Mouse (Mus musculus) liver, embryonic 12.5 days (tissue): Measurements from ENCODE around the gene Olfr68. TPM values are rescaled to one million over a fixed set of nuclear protein-coding genes. Genes with fewer than 3 reads are reported as not detected.
"Not testable (repeated sequence)": the region's sequence is repeated elsewhere in the genome, so short reads cannot be mapped to it uniquely, and the experiment has no call there.

Source experiments
- ATAC-seq: fragments of 200-750 bp; cut with Nextera tagmentation; 2 replicates; pipeline ENCODE4 v1.8.0; 2017; ENCODE audit warnings: moderate number of reproducible peaks, mild to moderate bottlenecking, moderate library complexity
- H3K27ac ChIP-seq: fragments of 300-500 bp; sonication (generic); 2 replicates; pipeline ENCODE4 v1.5.1; 2016; ENCODE audit warnings: mild to moderate bottlenecking
- H3K27me3 ChIP-seq: fragments of 300-500 bp; sonication (generic); replicated peaks from 2 replicates; pipeline ENCODE4 v1.6.1; 2016; ENCODE audit warnings: mild to moderate bottlenecking, moderate library complexity
- H3K36me3 ChIP-seq: fragments of 300-500 bp; sonication (generic); 2 replicates; pipeline ENCODE4 v1.6.1; 2016; ENCODE audit warnings: mild to moderate bottlenecking, moderate library complexity
- H3K4me1 ChIP-seq: fragments of 300-500 bp; sonication (generic); 2 replicates; pipeline ENCODE4 v1.6.1; 2016
- H3K4me2 ChIP-seq: fragments of 300-500 bp; sonication (generic); 2 replicates; pipeline ENCODE4 v1.6.1; 2016; ENCODE audit warnings: mild to moderate bottlenecking, moderate library complexity
- H3K4me3 ChIP-seq: fragments of 300-500 bp; sonication (generic); 2 replicates; pipeline ENCODE4 v1.5.1; 2016; ENCODE audit warnings: mild to moderate bottlenecking, moderate library complexity
- H3K9ac ChIP-seq: fragments of 300-500 bp; sonication (generic); 2 replicates; pipeline ENCODE4 v1.6.1; 2016; ENCODE audit warnings: mild to moderate bottlenecking, moderate library complexity
- H3K9me3 ChIP-seq: fragments of 300-500 bp; sonication (generic); replicated peaks from 2 replicates; pipeline ENCODE4 v1.6.1; 2016; ENCODE audit warnings: mild to moderate bottlenecking, moderate library complexity
- whole genome bisulfite sequencing: fragments of 180-500 bp; shearing (Covaris S2); methylation state at CpG from one replicate; pipeline ENCODE4 v1.1.7; 2016; ENCODE audit not compliant: insufficient replicate concordance; 5-methylcytosine and 5-hydroxymethylcytosine counted together
- polyA plus RNA-seq: library from polyadenylated mRNA; unstranded; fragments of >200 nt; fragmentation: Nextera tagmentation; extraction: Ambion mirVana; gene quantifications from 2 replicates; pipeline ENCODE4 v1.2.1, GENCODE M21; 2016

Olfr68 gene
- polyA plus RNA-seq, 1 experiment from 2014 or later, result not detected

- H3K4me2 ChIP-seq, result peak overlapping the region; percentile 65
- ATAC-seq, result no peak
- peak overlapping the region; percentile 30 for H3K4me3 ChIP-seq
- 46% methylated on average over 1 of the region's 1 CpGs for WGBS
- no peaks in the 10 kb centered on the region for H3K36me3 ChIP-seq
- H3K27ac ChIP-seq, result peak overlapping the region; percentile 95
- peak overlapping the region; percentile 68 for H3K9ac ChIP-seq
- H3K27me3 ChIP-seq, result no peaks in the 10 kb centered on the region
- H3K4me1 ChIP-seq, result peaks cover 48% of the 10 kb centered on the region
- H3K9me3 ChIP-seq, result no peaks in the 10 kb centered on the region
These were observed 30.8 kb upstream of the Olfr68 start for GRCm38 (mm10) chr7:103810296-103810695.

GRCm38 (mm10) chr7:103809801-103810155, 30.3 kb upstream of the Olfr68 start:
- Histone ChIP-seq H3K27ac (peak overlapping the region; percentile 95), H3K36me3 (no peaks in the 10 kb centered on the region), H3K4me1 (peaks cover 44% of the 10 kb centered on the region), H3K9me3 (no peaks in the 10 kb centered on the region), H3K27me3 (no peaks in the 10 kb centered on the region), H3K4me3 (peak overlapping the region; percentile 30), H3K9ac (peak overlapping the region; percentile 68), H3K4me2 (peak overlapping the region; percentile 65)
- ATAC-seq, result no peak
- WGBS, result 20% methylated on average over 1 of the region's 1 CpGs

- Histone ChIP-seq H3K27me3 (no peaks in the 10 kb centered on the region), H3K36me3 (no peaks in the 10 kb centered on the region), H3K9me3 (no peaks in the 10 kb centered on the region), H3K4me3 (peak overlapping the region; percentile 30), H3K4me2 (peak overlapping the region; percentile 65), H3K9ac (peak overlapping the region; percentile 68), H3K27ac (peak overlapping the region; percentile 95), H3K4me1 (peaks cover 44% of the 10 kb centered on the region)
- no peak for ATAC-seq
- WGBS, result 6% methylated on average over 5 of the region's 5 CpGs
These were observed 29.7 kb upstream of the Olfr68 start for GRCm38 (mm10) chr7:103808971-103809800.

- WGBS, result 44% methylated on average over 2 of the region's 2 CpGs
- H3K36me3 ChIP-seq, ATAC-seq, H3K27me3 ChIP-seq, H3K9me3 ChIP-seq, H3K4me3 ChIP-seq: not testable (repeated sequence)
- H3K27ac ChIP-seq, result peak overlapping the region; percentile 89
- peaks cover 41% of the 10 kb centered on the region for H3K4me1 ChIP-seq
- peak overlapping the region; percentile 36 for H3K4me2 ChIP-seq
- H3K9ac ChIP-seq, result peak overlapping the region; percentile 63
These were observed 28.6 kb upstream of the Olfr68 start for GRCm38 (mm10) chr7:103808120-103808519.

GRCm38 (mm10) chr7:103806856-103807255, 27.4 kb upstream of the Olfr68 start:
- H3K4me2 ChIP-seq, result no peak overlapping the region
- no peaks in the 10 kb centered on the region for H3K27me3 ChIP-seq
- WGBS, result 55% methylated on average over 1 of the region's 1 CpGs
- H3K9me3 ChIP-seq, result no peaks in the 10 kb centered on the region
- peak overlapping the region; percentile 75 for H3K27ac ChIP-seq
- H3K36me3 ChIP-seq, result no peaks in the 10 kb centered on the region
- no peak overlapping the region for H3K4me3 ChIP-seq
- peak overlapping the region; percentile 40 for H3K9ac ChIP-seq
- peaks cover 41% of the 10 kb centered on the region for H3K4me1 ChIP-seq
- ATAC-seq, result no peak

- H3K9me3 ChIP-seq, result no peaks in the 10 kb centered on the region
- no peak overlapping the region for H3K4me2 ChIP-seq
- 2% methylated on average over 4 of the region's 4 CpGs for WGBS
- H3K4me3 ChIP-seq, result no peak overlapping the region
- no peak overlapping the region for H3K9ac ChIP-seq
- peak; percentile 93 for ATAC-seq
- H3K4me1 ChIP-seq, result peaks cover 9% of the 10 kb centered on the region
- no peaks in the 10 kb centered on the region for H3K27me3 ChIP-seq
- H3K36me3 ChIP-seq, result no peaks in the 10 kb centered on the region
- H3K27ac ChIP-seq, result peak overlapping the region; percentile 10; the same call in 1 of the 2 replicates
These were observed 13.3 kb upstream of the Olfr68 start for GRCm38 (mm10) chr7:103792669-103793388.

GRCm38 (mm10) chr7:103791721-103792120, 12.2 kb upstream of the Olfr68 start, which contains the start of gene Olfr67:
Gene Olfr67, minus strand, starts transcription at chr7:103791821.
- WGBS, result 73% methylated on average over 3 of the region's 3 CpGs
- Histone ChIP-seq H3K4me2 (no peak within 1 kb of the TSS), H3K27me3 (no peaks in the 10 kb centered on the region), H3K9ac (no peak within 1 kb of the TSS), H3K4me3 (no peak within 1 kb of the TSS), H3K9me3 (no peaks in the 10 kb centered on the region), H3K36me3 (no peaks in the 10 kb centered on the region), H3K27ac (peak within 1 kb of the TSS; percentile 10; the same call in 1 of the 2 replicates), H3K4me1 (peaks cover 9% of the 10 kb centered on the region)
- ATAC-seq, result no peak

GRCm38 (mm10) chr7:103777652-103778051, 1.8 kb downstream of the Olfr68 start:
- 34% methylated on average over 4 of the region's 4 CpGs for WGBS
- H3K4me3 ChIP-seq, H3K27me3 ChIP-seq, H3K9ac ChIP-seq, H3K9me3 ChIP-seq, H3K36me3 ChIP-seq, H3K4me2 ChIP-seq, H3K27ac ChIP-seq, H3K4me1 ChIP-seq: not testable (repeated sequence)
- peak; percentile 96 for ATAC-seq

GRCm38 (mm10) chr7:103771494-103771893, 8.0 kb downstream of the Olfr68 start, which contains the start of gene Olfr69:
Gene Olfr69, minus strand, starts transcription at chr7:103771594.
- no peaks in the 10 kb centered on the region; the same call in 1 of the 2 replicates for H3K27me3 ChIP-seq
- no peaks in the 10 kb centered on the region for H3K4me1 ChIP-seq
- ATAC-seq, result no peak
- no peak within 1 kb of the TSS for H3K4me3 ChIP-seq
- no peaks in the 10 kb centered on the region for H3K9me3 ChIP-seq
- H3K27ac ChIP-seq, result no peak within 1 kb of the TSS
- H3K9ac ChIP-seq, result no peak within 1 kb of the TSS
- no peak within 1 kb of the TSS for H3K4me2 ChIP-seq
- WGBS, result 67% methylated on average over 2 of the region's 2 CpGs
- no peaks in the 10 kb centered on the region for H3K36me3 ChIP-seq

- not testable (repeated sequence) for H3K36me3 ChIP-seq, H3K9me3 ChIP-seq, H3K4me3 ChIP-seq, H3K9ac ChIP-seq, H3K27me3 ChIP-seq, H3K27ac ChIP-seq, H3K4me1 ChIP-seq
- peak; percentile 88 for ATAC-seq
- H3K4me2 ChIP-seq, result 0 out of 2 replicates have a peak overlapping the region, but pooled peaks have one; percentile 18
- WGBS, result 34% methylated on average over 6 of the region's 6 CpGs
These were observed 11.8 kb downstream of the Olfr68 start for GRCm38 (mm10) chr7:103767687-103768086.

- ATAC-seq, H3K9ac ChIP-seq, H3K9me3 ChIP-seq, H3K4me1 ChIP-seq, H3K4me2 ChIP-seq, H3K4me3 ChIP-seq, H3K36me3 ChIP-seq, H3K27ac ChIP-seq, H3K27me3 ChIP-seq: not testable (repeated sequence)
- WGBS, result 57% methylated on average over 6 of the region's 6 CpGs
These were observed 17.3 kb downstream of the Olfr68 start for GRCm38 (mm10) chr7:103762212-103762611.

GRCm38 (mm10) chr7:103757233-103757632, 22.3 kb downstream of the Olfr68 start, which contains the start of gene Olfr630:
Gene Olfr630, minus strand, starts transcription at chr7:103757333.
- Histone ChIP-seq H3K9me3 (no peaks in the 10 kb centered on the region), H3K27ac (no peak within 1 kb of the TSS), H3K4me2 (no peak within 1 kb of the TSS), H3K4me3 (no peak within 1 kb of the TSS), H3K9ac (no peak within 1 kb of the TSS), H3K27me3 (no peaks in the 10 kb centered on the region), H3K4me1 (no peaks in the 10 kb centered on the region), H3K36me3 (no peaks in the 10 kb centered on the region)
- WGBS, result 42% methylated on average over 2 of the region's 2 CpGs
- no peak for ATAC-seq
